Mouse (Mus musculus): ENCODE results near the gene Ulbp1. TPM values are rescaled to one million over a fixed set of nuclear protein-coding genes. Genes with fewer than 3 reads are reported as not detected.
"Not testable (repeated sequence)": the region's sequence is repeated elsewhere in the genome, so short reads cannot be mapped to it uniquely, and the experiment has no call there.

Ulbp1 gene
- total and polyA plus RNA-seq, 2 experiments, result 0.12 to 1.6 TPM

GRCm38 (mm10) chr10:7470457-7470856 lies 3.0 kb downstream of the Ulbp1 start:
- WGBS, result 6% methylated on average over 7 of the region's 7 CpGs
- H3K4me3 ChIP-seq (ENCODE audit: insufficient read depth, low read depth, low read length), result peak overlapping the region; percentile 31; the same call in 1 of the 2 replicates
- no peaks in the 10 kb centered on the region; the same call in 1 of the 2 replicates for H3K4me1 ChIP-seq (ENCODE audit: control insufficient read depth, insufficient read depth, low read length)
- H3K9ac ChIP-seq (ENCODE audit: low read depth, low read length), result no peak overlapping the region
- H3K27ac ChIP-seq (replicated peaks; ENCODE audit: insufficient read depth, low read depth, low read length), result no peak overlapping the region
- no peaks in the 10 kb centered on the region for H3K27me3 ChIP-seq (ENCODE audit: control insufficient read depth, insufficient read depth, low read length)
- no peak for DNase-seq (ENCODE audit: extremely low read depth, low read depth, low spot score)
- no peaks in the 10 kb centered on the region; the same call in 1 of the 2 replicates for H3K79me2 ChIP-seq (ENCODE audit: control insufficient read depth, insufficient read depth, low read length)
- TF ChIP-seq CTCF (IDR thresholded peaks at IDR 0.05; ENCODE audit: low read depth, low read length), result no peak
- TF ChIP-seq POLR2A (IDR thresholded peaks at IDR 0.05; ENCODE audit: extremely low read depth, insufficient read depth, low read length), result no peak
- H3K36me3 ChIP-seq (ENCODE audit: control insufficient read depth, insufficient read depth, low read length), result no peaks in the 10 kb centered on the region

DNA sequence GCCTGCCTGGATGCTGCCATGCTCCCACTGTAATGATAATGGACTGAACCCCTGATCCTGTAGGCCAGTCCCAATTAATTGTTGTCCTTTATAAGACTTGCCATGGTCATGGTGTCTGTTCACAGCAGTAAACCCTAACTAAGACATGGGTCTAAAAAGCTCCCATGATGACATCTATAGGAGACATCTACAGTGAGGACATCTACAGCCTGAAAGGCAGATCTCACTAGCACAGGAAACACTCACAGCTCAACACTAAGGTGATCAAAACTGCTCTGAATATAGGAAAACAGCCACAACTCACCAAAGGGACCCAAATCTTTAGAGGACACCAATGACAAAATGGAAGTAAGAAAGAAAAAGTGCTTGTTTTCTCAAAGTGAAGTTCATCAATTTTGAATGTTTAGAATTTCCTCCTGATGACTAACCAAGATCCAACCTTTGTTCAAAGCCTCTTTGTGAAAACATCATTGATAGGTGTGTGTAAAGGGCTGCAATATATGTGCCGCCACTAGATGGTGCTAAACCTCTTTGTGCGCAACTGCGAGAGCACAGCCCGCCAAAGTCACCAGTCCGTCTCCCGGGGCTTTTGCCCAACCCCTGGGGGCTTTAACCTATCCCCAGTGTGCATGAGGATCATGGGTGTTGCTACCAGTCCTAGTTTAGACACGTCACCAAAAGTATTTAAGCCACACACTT lies 3.6 kb downstream of the Ulbp1 start:
- H3K4me3 ChIP-seq (ENCODE audit: insufficient read depth, low read depth, low read length); H3K36me3 ChIP-seq (ENCODE audit: control insufficient read depth, insufficient read depth, low read length); H3K4me1 ChIP-seq (ENCODE audit: control insufficient read depth, insufficient read depth, low read length); H3K9ac ChIP-seq (ENCODE audit: low read depth, low read length); H3K79me2 ChIP-seq (ENCODE audit: control insufficient read depth, insufficient read depth, low read length); H3K27ac ChIP-seq (replicated peaks; ENCODE audit: insufficient read depth, low read depth, low read length); H3K27me3 ChIP-seq (ENCODE audit: control insufficient read depth, insufficient read depth, low read length): not testable (repeated sequence)
- WGBS, result under 1% methylated on average over 7 of the region's 7 CpGs
- peak; percentile 16 for DNase-seq (ENCODE audit: extremely low read depth, low read depth, low spot score)

DNA sequence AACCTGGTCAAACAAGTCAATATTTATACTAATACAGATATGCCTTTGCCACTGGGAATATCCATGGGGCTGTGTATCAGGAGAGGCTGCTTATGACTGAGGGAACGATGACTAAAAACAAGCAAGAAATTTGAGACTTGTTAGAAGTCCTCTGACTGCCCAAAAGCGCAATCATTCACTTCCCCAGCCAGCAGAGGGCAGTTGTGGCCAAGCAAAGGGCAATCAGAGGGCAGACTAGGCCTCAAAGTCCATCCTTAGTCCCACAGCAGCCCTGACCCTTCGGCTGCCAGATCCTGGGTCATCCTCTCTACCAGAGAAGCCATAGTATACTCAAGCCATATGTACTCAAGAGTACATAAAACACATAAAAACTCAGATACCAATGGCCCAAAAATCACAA lies 11.4 kb downstream of the Ulbp1 start:
- H3K36me3 ChIP-seq (ENCODE audit: control insufficient read depth, insufficient read depth, low read length), result no peaks in the 10 kb centered on the region
- 31% methylated on average over 3 of the region's 3 CpGs for WGBS

DNA sequence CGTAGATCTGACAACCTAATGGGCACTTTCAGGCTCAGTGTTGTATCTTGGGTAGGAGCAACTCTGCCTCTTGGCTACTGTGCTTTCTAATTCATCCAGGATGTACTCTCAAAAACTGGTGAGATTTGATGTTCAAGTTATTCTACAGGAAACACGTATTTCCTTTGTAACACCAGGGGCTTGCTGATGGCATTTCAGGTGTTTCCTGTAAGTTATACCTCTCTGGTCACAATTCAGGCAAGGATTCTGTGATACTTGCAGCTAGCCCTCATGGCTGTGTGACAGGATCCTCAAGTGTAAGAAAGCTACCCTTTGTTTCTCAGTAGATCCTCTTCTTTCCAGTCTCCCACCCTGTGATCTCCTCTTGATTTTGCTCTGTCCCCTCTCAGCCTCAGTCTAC lies 34.5 kb downstream of the Ulbp1 start:
- Histone ChIP-seq H3K9ac (ENCODE audit: low read depth, low read length) (no peak overlapping the region), H3K27ac (replicated peaks; ENCODE audit: insufficient read depth, low read depth, low read length) (no peak overlapping the region), H3K79me2 (ENCODE audit: control insufficient read depth, insufficient read depth, low read length) (no peaks in the 10 kb centered on the region), H3K27me3 (ENCODE audit: control insufficient read depth, insufficient read depth, low read length) (no peaks in the 10 kb centered on the region), H3K36me3 (ENCODE audit: control insufficient read depth, insufficient read depth, low read length) (no peaks in the 10 kb centered on the region), H3K4me3 (ENCODE audit: insufficient read depth, low read depth, low read length) (no peak overlapping the region), H3K4me1 (ENCODE audit: control insufficient read depth, insufficient read depth, low read length) (no peaks in the 10 kb centered on the region)
- no peak for TF ChIP-seq CTCF (IDR thresholded peaks at IDR 0.05; ENCODE audit: low read depth, low read length)
- no peak for TF ChIP-seq POLR2A (IDR thresholded peaks at IDR 0.05; ENCODE audit: extremely low read depth, insufficient read depth, low read length)
- 74% methylated on average over 2 of the region's 2 CpGs for WGBS
- DNase-seq (ENCODE audit: extremely low read depth, low read depth, low spot score), result no peak

More for the DNA sequence above, 11.4 kb downstream of the Ulbp1 start:
- no peaks in the 10 kb centered on the region for H3K79me2 ChIP-seq (ENCODE audit: control insufficient read depth, insufficient read depth, low read length)
- TF ChIP-seq CTCF (IDR thresholded peaks at IDR 0.05; ENCODE audit: low read depth, low read length) (peak; percentile 68), POLR2A (IDR thresholded peaks at IDR 0.05; ENCODE audit: extremely low read depth, insufficient read depth, low read length) (no peak)
- H3K4me1 ChIP-seq (ENCODE audit: control insufficient read depth, insufficient read depth, low read length), result no peaks in the 10 kb centered on the region
- no peak overlapping the region for H3K9ac ChIP-seq (ENCODE audit: low read depth, low read length)
- no peaks in the 10 kb centered on the region for H3K27me3 ChIP-seq (ENCODE audit: control insufficient read depth, insufficient read depth, low read length)
- H3K27ac ChIP-seq (replicated peaks; ENCODE audit: insufficient read depth, low read depth, low read length), result no peak overlapping the region
- H3K4me3 ChIP-seq (ENCODE audit: insufficient read depth, low read depth, low read length), result no peak overlapping the region
- peak; percentile 50 for DNase-seq (ENCODE audit: extremely low read depth, low read depth, low spot score)

DNA sequence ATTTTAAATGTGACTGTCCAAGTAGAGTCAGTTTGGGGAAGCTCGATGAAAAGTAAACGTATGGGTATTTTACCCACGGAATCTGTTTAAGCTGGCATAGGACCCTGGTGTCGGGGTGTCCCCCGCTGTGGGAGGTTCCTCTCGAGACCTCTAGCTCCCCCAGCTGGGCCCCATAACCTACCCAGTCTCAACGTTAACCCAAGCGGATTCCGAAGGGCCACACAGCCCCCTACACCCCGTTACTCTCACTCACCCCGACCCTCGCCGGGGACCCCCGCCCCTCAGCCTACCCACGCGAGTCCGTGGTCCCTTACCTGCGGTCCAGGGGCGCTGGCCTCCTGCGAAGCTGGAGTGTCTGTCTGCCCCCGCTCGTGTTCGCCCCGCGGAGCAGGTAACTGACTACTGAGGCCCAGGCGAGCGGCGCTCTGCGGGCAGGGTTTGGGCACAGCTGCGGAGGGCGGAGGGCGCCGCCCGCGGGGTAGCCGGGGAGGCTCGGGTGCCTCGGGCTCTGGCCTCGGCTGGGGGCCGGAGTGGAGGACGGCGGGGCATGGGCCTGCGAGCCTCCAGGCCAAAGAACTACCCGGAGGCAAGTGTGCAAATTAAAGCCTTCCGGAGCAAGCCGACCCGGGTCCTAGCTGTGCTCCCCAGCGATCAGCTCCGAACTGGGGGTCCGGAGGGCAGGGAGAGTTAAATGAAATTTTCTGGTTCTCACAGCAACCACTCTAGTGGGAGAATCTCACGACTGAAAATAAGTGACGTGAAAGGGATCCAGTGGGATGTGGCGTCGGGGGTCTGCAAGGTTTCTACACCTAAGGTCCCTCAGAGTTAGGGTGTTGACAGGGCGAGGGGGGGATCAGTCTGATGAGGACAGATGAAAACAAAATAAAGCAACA lies 80.0 kb downstream of the Ulbp1 start:
- no peaks in the 10 kb centered on the region for H3K36me3 ChIP-seq (ENCODE audit: control insufficient read depth, insufficient read depth, low read length)
- no peak overlapping the region for H3K27ac ChIP-seq (replicated peaks; ENCODE audit: insufficient read depth, low read depth, low read length)
- H3K79me2 ChIP-seq (ENCODE audit: control insufficient read depth, insufficient read depth, low read length), result no peaks in the 10 kb centered on the region
- no peak for DNase-seq (ENCODE audit: extremely low read depth, low read depth, low spot score)
- no peak overlapping the region for H3K4me3 ChIP-seq (ENCODE audit: insufficient read depth, low read depth, low read length)
- 12% methylated on average over 55 of the region's 55 CpGs for WGBS
- H3K4me1 ChIP-seq (ENCODE audit: control insufficient read depth, insufficient read depth, low read length), result no peaks in the 10 kb centered on the region; the same call in 1 of the 2 replicates
- peaks cover 18% of the 10 kb centered on the region for H3K27me3 ChIP-seq (ENCODE audit: control insufficient read depth, insufficient read depth, low read length)
- TF ChIP-seq CTCF (IDR thresholded peaks at IDR 0.05; ENCODE audit: low read depth, low read length) (no peak), POLR2A (IDR thresholded peaks at IDR 0.05; ENCODE audit: extremely low read depth, insufficient read depth, low read length) (no peak)
- no peak overlapping the region for H3K9ac ChIP-seq (ENCODE audit: low read depth, low read length)

All from liver, adult 2 months (tissue).